Mouse (Mus musculus): ENCODE measurements at regions not wholly inside any gene's neighbourhood (a gene's known extent, or its start where the extent isn't known, plus 50 kb on each side); places are given as distances from the start of the nearest gene placed in this dataset.
"Not testable (repeated sequence)": the region's sequence is repeated elsewhere in the genome, so short reads cannot be mapped to it uniquely, and the experiment has no call there.

DNA sequence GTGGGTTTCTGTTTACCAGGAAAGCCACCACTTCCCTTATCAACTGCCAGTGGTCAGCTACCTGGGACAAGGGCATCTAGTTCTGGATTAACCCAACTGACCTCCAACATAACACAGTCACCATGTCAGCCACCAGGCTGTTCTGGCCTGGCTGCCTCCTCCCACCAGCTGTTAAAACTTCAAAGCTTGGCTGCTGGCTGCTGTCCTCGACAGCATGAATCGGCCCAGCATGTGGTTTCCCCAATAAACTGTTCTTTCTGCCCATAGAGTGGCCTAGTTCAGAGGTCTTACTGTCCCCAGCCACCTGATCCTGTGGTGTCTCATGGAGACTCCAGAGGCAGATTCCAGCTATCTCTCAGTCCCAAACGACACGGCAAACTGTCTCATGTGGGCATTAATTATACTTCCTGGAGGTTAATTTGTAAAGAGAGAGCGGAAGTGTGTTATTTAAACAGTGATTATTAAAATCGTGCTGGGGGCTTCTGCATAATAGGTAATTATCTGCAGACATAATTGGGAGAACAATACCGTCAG lies 219.7 kb downstream of the Matn1 start:
- no peak for DNase-seq

DNA sequence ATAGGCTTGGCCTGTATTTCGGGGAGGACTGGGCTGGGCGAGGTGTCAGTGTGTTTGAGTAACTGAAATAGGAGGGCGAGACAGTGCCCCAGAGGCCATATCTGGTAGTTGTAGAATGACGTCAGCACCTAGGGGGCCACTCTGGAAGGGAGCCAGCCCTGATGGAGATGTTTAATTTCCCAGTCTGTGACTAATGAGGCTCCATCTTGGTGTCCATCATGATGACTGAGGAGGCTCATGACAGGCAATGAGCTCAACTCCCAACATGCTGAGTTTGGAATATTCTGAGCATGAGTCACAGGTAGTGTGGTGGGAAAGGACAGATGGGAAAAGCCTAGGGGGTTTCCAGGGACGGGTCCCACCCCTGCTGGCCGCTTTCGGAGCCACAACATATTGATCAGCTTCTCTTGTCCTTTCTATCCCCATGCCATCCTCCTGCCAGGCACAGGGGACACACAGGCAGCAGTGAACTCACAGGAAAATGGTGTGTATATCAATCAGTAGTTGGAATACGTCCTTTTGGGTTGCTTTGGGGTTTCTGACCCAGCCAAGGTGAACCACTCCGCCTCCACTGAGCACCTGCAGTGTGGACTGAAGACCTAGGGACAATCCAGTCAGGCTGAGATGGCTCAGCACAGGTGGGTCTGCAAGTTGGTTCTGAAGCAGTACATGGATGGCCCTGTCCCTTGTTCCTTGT lies 222.5 kb downstream of the Matn1 start:
- no peak for DNase-seq

DNA sequence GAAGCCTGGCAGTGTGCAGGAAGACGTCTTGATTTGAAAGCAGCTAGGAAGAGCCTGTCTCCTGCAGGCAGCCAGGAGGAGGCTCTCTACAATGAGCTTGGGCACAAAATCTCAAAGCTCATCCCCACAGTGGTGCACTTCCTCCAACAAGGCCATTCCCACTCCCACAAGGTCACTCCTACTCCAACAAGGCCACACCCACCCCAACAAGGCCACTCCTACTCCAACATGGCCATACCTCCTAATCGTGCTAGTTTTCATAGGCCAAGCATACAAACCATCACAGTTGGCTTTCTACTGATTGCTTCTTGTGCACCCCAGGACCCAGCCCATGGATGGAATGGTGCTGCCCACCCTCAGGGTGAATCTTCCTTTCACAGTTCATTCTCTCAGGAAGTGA lies 223.7 kb downstream of the Matn1 start:
- no peak for DNase-seq

- DNase-seq, result no peak
Measured at GRCm38 (mm10) chr4:131173783-131174460, 229.7 kb downstream of the Matn1 start.

GRCm38 (mm10) chr4:131176701-131177100 lies 232.5 kb downstream of the Matn1 start:
- no peak for DNase-seq

GRCm38 (mm10) chr4:131177889-131178288 lies 233.7 kb downstream of the Matn1 start:
- DNase-seq, result no peak

DNA sequence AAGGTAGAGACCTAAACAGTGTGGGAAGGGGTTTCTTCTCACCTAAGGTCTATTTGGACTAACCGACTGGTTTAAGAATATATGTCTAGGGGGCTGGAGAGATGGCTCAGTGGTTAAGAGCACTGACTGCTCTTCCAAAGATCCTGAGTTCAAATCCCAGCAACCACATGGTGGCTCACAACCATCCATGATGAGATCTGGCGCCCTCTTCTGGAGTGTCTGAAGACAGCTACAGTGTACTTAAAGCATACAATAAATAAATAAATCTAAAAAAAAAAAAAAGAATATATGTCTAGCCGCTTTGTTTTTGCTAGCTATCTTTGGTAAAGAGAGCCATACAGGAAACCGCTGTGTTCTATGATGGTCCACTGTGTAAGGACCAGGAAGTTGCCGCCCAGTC lies 234.5 kb downstream of the Matn1 start:
- DNase-seq, result not testable (repeated sequence)

DNA sequence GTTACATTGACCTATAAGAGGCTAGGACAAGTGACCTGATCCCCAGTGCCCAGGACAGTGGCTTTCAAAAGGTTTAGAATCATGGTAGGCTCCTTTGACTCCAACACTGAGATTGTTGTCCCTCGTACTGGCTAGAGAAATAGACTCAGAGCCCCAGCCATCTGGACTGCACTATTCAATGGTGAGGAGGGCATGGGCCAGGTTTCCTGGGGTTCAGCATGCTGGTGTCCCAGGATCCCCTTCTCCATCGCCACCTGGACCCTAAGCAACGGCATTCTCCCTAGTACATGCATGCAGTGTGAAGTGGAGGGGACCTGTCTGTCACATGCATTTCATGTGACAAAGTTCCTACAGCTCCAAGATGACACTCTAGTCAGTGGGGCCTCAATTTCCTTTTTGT lies 243.9 kb downstream of the Matn1 start:
- no peak for DNase-seq

GRCm38 (mm10) chr4:131191106-131191880 lies 247.1 kb downstream of the Matn1 start:
- DNase-seq, result no peak

DNA sequence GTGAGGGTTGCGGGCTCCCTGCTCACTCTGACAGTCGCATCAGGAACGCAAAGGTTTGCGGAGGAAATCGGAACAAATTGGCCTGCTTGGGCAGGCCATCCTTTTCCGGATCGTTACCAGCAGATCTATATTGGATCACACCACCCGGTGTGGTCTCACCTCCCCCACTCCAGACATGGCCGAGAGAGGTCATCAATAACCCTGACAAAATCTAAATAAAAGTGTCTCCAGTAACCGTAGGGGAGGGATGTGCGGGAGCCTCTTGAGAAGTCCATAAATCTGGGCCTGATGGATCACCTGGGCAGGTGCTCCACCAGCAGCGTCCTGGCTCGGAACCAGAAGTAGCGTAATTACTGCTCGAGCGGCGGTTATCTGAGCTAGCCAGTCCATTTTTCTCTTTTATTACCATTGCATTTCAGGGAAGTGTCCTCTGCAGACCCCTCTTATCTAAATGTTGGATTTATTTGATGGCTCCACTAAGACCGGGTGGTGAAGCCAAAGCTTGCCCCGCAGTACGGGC lies 249.8 kb downstream of the Matn1 start:
- no peak for DNase-seq

GRCm38 (mm10) chr4:131196147-131196546 lies 252.0 kb downstream of the Matn1 start:
- DNase-seq, result no peak

DNA sequence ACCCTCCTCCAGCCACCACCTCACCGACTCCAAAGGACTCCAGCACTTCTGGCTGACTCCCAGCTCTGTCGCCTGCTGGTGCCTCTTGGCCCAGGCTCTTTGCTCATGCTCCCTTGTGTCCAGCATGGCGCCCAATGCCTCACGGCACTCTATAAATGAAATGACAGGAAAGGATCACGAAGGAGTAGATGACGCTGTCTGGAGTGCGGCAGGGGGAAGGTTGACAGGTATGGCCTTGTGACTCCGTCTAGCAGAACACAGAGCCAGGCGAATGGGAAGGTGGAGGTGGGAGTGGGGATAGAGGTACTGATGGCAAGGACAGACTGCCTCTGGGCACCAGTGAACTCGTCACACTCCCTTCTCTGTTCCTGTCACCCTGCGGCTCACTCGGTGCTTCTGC lies 259.5 kb downstream of the Matn1 start:
- no peak for DNase-seq

DNA sequence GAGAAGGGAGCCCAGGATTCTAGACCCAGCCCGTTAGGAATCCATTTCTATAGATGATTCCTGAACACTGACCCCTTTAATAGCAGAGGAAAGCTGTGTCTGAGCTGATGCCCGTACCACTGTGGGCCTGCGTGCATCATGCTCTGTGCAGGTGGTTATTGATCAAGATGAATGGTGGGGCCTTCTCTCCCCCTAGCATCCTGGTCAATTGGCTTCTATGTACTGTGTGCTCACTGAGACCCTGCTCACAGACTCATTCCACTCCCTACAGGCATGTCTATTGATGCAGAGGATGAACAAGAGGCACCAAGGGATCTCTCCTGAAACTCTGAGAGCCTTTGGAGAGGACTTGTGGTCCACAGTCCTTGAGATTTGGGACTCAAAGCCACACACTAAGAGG lies 260.5 kb downstream of the Matn1 start:
- DNase-seq, result no peak

GRCm38 (mm10) chr4:131205127-131205526 lies 260.9 kb downstream of the Matn1 start:
- no peak for DNase-seq

- DNase-seq, result no peak
Measured at GRCm38 (mm10) chr4:131205685-131206084, 261.5 kb downstream of the Matn1 start.

DNA sequence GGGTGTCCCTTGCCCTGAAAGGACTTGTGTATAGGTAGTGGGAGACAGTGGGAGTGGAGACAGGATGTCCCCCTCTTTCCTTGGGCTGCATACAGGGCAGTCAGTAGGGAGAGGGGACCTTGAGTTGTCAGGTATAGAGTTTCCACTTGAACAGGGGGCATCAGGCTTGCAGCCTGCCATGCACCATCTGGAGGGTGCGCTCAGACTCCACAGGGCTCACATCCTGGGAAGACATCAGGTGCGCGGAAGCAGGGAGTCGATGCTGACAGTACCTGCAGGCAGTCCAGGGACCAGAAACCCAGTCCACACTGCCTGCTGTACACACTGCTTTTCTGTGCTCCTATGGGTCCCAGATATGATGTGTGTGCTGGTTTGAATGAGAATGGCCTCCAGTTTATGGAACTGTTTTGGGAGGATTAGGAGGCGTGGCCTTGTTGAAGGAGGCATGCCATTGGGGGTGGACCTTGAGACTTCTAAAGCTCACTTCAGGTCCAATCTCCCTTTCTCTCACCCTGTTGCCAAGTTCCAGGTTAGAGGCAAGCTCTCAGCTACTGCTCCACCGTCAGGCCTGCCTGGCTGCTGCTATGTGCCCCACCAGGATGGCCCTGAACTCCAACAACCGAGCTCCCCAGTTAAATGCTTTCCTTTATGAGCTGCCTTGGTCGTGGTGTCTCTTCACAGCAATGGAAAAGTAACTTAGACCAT lies 262.1 kb downstream of the Matn1 start:
- no peak for DNase-seq

- DNase-seq, result no peak
Measured at GRCm38 (mm10) chr4:131206886-131207200, 262.7 kb downstream of the Matn1 start.

DNA sequence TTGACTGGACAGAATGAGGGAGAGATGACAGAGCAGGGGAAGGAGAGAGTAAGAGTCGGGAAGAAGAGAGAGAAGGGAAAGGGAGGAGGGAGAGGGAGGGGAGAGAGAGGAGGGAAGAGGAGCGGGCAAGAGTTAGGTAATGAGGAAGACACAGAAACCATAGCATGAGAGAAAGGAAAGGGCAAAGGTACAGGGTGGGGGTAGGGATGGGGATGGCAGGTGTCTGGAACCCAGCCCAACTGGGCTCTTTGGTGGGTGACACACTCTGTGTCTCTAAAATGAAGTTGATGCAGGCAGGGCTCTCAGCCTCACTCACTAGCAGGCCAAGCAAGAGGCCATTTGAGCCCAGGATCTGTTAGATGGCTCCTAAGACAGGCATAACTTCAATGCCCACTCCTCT lies 263.1 kb downstream of the Matn1 start:
- DNase-seq, result no peak

GRCm38 (mm10) chr4:131208166-131208565 lies 264.0 kb downstream of the Matn1 start:
- no peak for DNase-seq

- no peak for DNase-seq
Measured at GRCm38 (mm10) chr4:131208637-131209036, 264.5 kb downstream of the Matn1 start.

DNA sequence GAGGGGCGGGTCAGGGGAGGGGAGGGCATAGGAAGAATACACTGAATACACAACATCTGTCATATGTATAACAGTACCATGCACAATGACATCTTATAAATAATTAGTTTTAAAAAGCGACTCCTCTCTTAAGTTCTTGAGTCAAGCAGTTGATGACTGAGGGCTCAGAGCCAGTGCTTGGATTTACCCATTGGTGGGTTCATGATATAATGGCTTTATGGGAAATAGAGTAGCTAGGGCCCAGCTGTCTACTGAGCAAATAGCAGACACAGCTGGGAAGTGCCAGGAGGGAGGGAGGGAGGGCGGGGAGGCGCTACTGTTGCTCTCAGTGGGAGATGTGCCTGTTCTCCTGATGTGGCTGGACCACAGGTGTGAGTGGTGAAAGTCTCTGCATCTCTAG lies 268.5 kb downstream of the Matn1 start:
- DNase-seq, result no peak

GRCm38 (mm10) chr4:131215682-131216081 lies 271.5 kb downstream of the Matn1 start:
- no peak for DNase-seq

GRCm38 (mm10) chr4:131216361-131216760 lies 272.2 kb downstream of the Matn1 start:
- no peak for DNase-seq

Data from thymus, postnatal 36 days (tissue).